Mouse (Mus musculus) heart, adult 2 months (tissue): ENCODE data around the gene Pakap.

Source experiments
- CTCF ChIP-seq: fragments of 200-600 bp; IDR thresholded peaks from 2 replicates; pipeline ENCODE4 v1.8.1; 2022; ENCODE audit warnings: antibody characterized with exemption, mild to moderate bottlenecking, moderate library complexity
- EP300 ChIP-seq: fragments of 200-500 bp; IDR thresholded peaks from 2 replicates; pipeline ENCODE4 v1.6.1; 2011; ENCODE audit warnings: low read depth, low read length, control low read depth; ENCODE audit not compliant: insufficient read depth
- POLR2A ChIP-seq: fragments of 200-500 bp; IDR thresholded peaks from 2 replicates; pipeline ENCODE4 v1.6.1; 2011; ENCODE audit warnings: mild to moderate bottlenecking, low read depth, low read length, control low read depth; ENCODE audit not compliant: insufficient read depth

DNA sequence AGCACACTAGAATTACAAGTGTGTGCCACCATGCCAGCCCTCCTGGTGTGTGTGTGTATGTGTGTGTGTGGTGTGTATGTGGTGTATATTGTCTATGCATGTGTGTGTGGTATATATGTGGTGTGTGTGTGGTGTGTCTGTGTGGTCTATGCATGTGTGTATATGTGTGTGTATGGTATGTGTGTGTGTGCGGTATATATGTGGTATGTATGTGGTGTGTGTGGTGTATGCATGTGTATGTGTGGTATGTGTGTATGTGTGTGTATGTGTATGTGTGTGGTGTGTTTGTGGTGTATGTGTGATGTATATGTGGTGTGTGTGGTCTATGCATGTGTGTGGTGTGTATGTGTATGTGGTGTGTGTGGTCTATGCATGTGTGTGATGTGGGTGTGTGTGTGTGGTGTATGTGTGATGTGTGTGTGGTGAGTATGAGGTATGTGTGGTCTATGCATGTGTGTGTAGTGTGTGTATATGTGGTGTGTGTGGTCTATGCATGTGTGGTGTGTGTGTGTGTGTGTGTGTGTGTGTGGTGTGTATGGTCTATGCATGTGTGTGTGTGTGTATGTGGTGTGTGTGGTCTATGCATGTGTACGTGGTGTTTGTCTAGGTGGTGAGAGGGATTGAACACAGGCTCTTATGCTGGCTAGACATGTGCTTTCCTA is 203.7 kb downstream of the Pakap start:
- TF ChIP-seq POLR2A (no peak), CTCF (no peak), EP300 (no peak)
